Mouse (Mus musculus): ENCODE data around the gene Col4a2. TPM values are rescaled to one million over a fixed set of nuclear protein-coding genes. Genes with fewer than 3 reads are reported as not detected.

Gene Col4a2
- 10 to 100 TPM; 47.5 to 52.4 TPM for total RNA-seq (2021)

DNA sequence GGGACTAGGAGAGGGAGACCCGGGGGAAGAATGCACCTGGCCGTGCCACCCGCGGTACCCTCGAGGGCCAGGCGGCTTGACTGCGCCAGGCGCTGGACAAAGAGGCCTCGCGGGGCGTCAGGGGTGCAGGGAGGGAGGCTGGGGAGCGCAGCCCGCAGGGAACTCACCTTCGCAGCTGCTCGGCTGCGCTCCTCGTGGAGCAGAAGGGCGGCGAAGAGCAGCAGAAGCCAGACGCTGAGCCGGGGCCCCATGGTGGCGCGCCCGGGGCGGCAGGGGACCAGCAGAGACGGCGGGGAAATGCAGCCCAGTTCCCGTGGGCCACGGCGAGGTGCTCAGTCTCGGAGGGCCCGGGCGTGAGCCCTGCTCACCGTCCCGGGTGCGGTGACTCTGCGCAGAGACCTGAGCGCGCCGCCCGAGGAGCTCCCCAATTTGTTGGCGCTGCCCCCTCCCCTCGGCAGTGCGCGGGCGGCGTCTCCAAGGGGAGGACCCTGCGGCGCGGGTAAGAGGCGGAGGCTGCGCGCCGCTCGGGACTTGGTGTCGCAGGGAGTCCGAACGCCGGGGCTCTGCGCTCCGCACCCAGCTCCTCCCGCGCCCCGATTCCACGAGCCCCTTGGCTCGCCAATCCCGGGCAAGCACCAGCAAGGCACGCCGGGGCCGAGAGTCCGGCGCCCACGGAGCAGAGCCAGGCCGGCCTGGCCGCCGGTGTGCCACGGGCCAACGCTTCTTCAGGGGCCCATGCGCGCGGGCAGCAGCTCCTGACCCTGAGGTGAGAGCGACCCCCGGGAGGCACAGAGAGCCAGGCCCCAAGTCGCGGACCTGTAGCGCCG, at the start of gene Col4a2, which contains the start of gene Col4a1:
Col4a2 (plus strand) TSS at position 457 of the 827 bp plus-strand sequence.
Col4a1 (minus strand) TSS at position 478 of the 827 bp plus-strand sequence.
- intact Hi-C loops (cut with DNase I), result loop anchor here (1.0 to 5.0 kb wide), 2 partner anchors 35 to 70 kb away; no protein-coding TSS in a partner anchor

DNA sequence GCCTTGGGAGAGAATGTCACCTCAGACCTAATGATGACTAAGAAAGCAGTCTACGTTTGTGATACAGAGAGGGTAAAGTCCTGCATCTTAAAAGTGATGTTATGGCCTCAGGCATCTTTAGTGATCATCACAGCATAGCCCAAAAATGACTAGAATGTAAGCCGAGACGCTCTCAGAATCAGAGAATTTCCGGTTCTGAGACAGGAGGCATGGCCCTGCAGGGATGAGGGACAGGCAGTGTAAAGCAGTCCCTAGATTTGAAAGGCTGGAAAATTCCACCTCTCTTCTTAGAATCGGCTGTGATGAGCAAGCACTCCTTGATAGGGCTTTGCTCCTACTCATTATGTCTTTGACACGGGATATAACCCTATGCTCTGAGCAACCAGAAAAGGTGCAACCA, 48.8 kb upstream of the Col4a2 start:
- DNase-seq (ENCODE audit: low spot score in 2 of 2), result no peak
- intact Hi-C loops (cut with DNase I), result no loop called here

More for the DNA sequence above, at the start of gene Col4a2, which contains the start of gene Col4a1:
- DNase-seq (ENCODE audit: low spot score in 2 of 2), result peak; percentile 80

DNA sequence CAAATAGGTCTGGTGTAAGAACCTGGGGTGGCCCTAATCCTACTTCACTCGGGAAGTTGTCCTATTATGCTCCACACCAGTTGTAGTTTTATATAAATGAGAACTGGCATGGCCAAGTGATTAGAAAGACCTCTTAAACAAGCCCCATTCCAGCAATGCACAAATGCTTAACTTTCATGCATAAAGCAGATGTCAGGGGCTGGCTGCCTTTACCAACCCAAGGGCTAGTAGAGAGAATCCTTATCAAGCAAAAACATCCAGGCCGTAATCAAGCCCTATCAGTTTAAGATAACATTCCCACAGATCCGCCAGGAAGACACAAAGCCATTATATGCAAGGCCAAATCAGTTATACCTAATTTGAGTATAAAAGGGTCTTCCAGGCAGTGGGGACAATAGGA, 46.6 kb upstream of the Col4a2 start:
- intact Hi-C loops (cut with DNase I), result no loop called here
- DNase-seq (ENCODE audit: low spot score in 2 of 2), result no peak

DNA sequence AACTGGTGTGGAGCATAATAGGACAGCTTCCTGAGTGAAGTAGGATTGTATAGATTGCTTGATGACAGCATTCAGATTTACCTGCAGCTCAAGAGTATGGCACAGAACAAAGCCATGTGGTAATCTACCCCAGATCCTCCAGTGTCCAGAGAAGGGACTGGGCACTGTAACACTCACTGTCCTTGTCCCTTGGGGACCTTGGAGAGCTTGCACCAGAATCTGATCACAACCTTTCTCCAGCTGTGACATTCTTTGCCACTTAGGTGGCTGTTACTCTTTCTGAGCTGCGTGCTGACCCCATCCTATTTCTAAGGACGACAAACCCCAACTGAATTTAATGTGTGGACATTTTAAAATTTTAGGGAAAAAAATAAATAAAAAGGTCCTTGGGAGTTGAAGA, 46.1 kb upstream of the Col4a2 start:
- intact Hi-C loops (cut with DNase I), result no loop called here
- DNase-seq (ENCODE audit: low spot score in 2 of 2), result no peak

DNA sequence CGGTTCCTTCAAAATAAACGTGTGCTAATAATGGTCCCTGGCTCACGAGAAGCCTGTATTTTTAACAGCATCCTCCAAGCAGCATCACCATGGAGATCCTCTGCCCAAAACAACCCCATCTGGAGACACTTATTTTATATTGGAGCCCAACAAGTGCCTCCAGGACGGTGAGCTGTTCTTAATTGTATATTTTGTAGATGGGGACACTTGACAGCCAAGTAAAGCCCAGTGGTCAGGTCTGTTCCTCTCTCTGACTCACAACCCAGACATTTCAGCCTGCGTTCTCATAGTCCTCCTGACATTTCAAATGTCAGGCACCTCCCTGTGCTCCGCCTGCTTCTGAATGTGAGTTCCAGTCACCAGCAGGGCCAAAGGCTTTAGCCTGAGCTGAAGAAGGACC, 43.9 kb upstream of the Col4a2 start:
- DNase-seq (ENCODE audit: low spot score in 2 of 2), result peak; percentile 38 to 49
- intact Hi-C loops (cut with DNase I), result no loop called here

DNA sequence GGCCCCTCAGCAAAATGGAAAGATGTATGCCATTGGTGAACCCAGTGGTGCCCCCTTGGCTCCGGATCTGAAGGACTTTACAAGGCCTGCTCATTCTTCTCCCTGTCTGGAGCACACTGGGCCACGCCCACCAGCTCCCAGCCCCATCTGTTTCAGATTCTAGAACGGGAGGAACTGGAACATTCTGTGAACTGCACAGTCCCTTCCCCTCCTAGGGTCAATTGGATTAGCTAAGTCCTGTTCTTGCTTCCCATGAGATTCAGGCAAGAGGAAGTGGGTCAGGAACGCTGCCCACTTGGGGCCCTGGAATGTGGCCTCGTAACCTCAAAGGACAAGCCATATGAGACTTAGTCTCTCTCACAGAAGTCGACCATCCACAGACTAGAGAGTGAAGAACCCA, 41.8 kb upstream of the Col4a2 start:
- DNase-seq (ENCODE audit: low spot score in 2 of 2), result no peak
- intact Hi-C loops (cut with DNase I), result no loop called here

DNA sequence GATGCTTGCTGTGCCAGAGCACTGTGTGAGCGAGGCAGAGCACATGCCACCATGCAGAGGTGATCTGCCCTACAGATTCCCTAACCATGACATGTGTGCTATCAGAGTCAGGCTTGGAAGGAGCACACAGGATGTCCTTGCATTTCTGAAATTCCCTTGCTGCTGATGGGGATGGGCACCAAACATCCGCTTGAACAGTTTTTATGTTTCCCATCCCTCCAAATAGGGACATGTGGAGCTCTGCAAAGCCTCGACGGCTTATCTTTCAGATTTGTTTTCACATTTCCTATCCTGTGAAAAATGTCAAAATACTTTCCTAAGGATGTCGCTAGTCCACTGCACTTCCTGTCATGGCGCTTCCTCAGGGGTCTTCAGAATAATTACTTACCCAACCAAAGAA, 40.4 kb upstream of the Col4a2 start:
- DNase-seq (ENCODE audit: low spot score in 2 of 2), result no peak
- intact Hi-C loops (cut with DNase I), result no loop called here

DNA sequence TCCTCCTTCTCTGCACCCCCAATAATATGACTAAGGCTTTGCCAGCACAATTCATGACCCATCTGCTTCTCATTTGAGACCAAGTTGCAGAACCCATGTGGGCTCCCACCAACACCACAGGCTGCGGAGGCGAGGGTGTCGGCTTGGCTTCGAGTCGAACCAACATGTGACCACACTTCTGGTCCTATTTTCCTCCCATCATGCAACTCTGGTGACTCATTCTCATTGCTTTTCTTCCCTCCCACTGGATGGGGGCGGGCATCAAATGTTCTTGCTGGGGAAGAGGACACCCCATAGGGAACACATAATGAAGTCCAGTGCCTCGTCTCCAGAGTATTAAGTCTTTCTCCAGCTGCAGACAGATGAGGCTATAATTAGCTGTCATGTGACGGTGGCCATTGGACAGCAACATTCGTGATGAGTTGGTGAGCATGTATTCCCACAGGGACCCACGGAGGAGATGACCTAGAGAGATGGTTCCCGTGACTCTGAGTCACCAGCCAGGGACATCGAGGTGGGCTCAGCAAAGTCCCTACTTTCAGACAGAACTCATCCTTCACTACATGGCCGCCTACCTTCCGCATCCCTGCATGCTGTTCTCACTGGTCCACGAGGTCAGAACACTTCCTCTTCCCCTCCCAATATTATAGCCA, 39.0 kb upstream of the Col4a2 start:
- intact Hi-C loops (cut with DNase I), result loop anchor here (1.0 kb wide), 2 partner anchors 109 to 141 kb away; no protein-coding TSS in a partner anchor
- DNase-seq (ENCODE audit: low spot score in 2 of 2), result peak; percentile 78 to 98

DNA sequence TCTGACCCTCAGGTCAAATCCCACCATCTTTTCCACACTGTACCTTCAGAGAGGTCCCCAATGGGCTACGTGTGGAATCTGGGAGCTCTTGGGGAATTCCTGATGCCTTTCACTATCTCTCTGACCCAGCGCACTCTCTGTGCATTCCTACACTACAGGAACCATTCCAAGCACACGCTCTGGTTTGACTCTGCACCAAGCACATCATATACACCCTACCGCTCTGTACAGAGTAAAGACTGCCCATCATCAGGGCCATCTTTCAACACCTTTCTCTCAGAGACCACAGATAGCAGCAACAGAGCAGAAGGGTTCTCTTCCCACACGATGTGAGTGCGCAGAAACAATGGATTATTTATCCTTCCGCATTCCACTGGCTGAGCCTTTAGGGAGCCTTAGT, 38.2 kb upstream of the Col4a2 start:
- intact Hi-C loops (cut with DNase I), result no loop called here
- no peak for DNase-seq (ENCODE audit: low spot score in 2 of 2)

DNA sequence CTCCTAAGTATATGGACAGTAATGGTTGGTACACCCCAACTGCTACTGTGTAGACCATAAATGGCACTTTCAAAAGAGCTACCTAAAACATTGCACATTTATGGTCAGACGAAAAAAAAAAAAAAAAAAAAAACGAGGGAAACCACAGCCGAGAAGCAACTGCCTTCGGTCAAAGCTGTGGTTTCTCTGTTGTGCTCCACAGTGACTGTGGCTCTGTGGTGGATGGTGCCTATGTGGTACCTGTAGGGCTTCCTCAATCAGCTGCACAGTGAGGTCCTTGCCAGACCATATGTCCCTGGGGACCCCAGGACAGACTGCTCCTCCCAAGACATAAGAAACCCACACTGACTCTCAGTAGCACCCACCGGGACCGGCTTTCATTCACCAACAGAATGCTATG, 36.3 kb upstream of the Col4a2 start:
- DNase-seq (ENCODE audit: low spot score in 2 of 2), result no peak
- intact Hi-C loops (cut with DNase I), result loop anchor here (5.0 kb wide), 1 partner anchor 36 kb away; the partner anchor contains the start of genes Col4a1 and Col4a2

DNA sequence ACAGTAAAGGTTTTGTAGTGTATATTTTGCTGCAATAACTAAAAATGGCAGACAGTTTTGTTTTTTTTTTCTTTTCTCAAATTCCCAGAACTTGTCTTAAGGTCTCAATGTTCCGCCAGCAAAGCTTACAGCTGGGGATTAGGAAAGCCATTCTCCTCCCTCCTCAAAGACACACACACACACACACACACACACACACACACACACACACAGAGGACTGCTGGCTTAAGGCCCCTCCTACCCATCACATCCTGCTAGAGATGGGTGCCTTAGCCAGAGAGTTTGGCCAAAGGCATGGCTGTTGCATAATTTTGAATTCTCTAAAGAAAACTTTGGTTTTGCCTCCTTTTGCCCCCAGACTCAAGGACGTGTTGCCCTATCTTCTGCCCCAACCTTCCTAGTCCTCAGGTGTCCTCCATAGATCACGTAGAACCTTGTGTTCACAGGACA, 35.0 kb upstream of the Col4a2 start:
- DNase-seq (ENCODE audit: low spot score in 2 of 2), result no peak
- intact Hi-C loops (cut with DNase I), result loop anchor here (5.0 kb wide), 1 partner anchor 35 kb away; the partner anchor contains the start of genes Col4a1 and Col4a2

DNA sequence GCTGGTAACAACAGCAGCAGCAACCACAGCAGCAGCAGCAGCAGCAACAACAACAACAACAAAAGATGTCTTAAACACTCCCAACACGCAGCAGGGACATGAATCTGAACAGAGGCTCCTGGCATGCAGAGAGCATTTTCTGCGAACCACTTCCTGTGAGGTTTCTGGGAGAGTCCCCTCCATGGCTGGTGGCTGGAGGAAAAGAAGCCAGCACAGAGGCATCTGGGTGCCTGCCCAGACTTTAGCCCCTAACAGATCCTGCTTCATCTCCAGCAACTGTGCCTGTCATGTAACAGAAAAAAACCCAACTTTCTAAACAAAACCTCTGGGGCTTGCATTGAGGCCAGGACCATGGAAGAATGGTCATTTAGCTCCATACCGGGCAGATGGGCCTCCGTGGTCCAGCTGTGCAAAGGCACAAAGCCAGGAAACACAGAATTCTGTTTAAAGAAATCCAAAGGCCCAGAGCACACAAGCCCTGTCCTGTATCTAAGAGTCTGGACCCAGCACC, 34.4 kb upstream of the Col4a2 start:
- no peak for DNase-seq (ENCODE audit: low spot score in 2 of 2)
- intact Hi-C loops (cut with DNase I), result loop anchor here (5.0 kb wide), 1 partner anchor 34 kb away; the partner anchor contains the start of genes Col4a1 and Col4a2

DNA sequence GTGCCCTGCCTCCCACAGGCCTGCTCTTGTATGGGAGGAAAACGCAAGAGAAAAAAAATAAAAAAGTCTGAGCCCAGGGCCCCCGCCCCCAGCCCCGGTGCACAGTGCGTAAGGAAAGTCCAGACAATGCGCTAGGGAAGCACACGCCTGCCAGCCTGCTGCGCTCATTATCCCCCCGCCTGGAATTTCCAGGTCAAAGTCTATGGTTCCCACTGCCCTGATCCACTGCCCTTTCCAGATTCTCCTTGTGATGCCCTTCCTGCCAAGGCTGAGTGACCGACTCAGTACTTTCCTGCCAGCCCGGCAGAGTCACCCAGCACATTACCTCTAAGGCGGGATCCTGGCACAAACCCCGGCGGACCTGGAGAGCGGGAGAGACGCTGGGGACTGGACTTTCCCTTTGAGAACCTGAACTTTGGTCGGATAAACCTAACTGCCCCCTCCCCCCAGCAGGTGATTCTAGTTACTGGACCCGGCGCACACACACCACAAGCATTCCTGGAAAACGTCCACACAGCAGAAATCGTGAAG, 33.2 kb upstream of the Col4a2 start:
- intact Hi-C loops (cut with DNase I), result loop anchor here (5.0 kb wide), 1 partner anchor 33 kb away; the partner anchor contains the start of genes Col4a1 and Col4a2
- no peak for DNase-seq (ENCODE audit: low spot score in 2 of 2)

DNA sequence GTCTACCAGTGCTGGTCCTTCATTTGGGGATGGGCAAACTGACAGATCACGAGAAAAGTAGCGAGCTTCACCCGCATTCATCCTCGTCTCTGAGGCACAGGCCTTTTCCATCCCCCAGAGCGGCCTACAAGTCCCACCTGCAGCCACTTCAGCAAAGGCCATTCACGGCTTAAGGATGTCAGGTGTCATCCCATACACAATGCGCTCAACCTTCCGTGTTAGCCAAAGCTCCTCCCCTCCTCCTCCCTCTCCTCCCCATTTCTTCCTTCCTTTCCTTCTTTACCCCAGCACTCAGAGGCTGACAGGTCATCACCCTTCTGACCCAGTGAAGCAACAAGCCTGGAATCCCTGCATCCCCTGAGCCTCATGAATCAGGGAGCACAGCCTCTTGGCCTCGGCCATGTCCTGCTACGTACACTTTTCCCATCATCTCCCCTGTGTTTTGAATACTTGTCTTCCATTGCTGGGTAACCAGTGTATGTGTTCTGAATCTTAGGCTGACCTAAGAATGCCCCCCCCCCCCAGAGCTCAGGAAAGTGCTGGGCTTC, 31.8 kb upstream of the Col4a2 start:
- intact Hi-C loops (cut with DNase I), result no loop called here
- no peak for DNase-seq (ENCODE audit: low spot score in 2 of 2)

DNA sequence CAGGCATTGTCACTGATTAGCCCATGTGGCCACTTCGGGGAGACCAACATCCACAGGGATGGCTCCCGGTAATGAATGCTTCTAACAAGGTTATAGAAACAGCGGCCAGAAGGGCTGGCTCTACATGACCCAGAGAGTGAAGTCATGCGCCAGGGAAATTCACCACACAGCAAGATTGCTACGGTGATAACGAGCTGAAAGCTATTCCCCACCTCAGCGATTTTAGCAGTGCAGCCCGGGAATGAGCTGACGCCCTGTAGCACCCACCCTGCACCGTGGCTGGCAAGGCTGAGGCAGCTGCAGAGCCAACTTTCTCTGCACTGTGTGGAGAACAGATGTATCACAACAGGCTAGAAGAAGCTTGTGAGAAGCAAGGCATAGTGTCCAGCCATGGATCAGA, 30.5 kb upstream of the Col4a2 start:
- no peak for DNase-seq (ENCODE audit: low spot score in 2 of 2)
- intact Hi-C loops (cut with DNase I), result no loop called here

DNA sequence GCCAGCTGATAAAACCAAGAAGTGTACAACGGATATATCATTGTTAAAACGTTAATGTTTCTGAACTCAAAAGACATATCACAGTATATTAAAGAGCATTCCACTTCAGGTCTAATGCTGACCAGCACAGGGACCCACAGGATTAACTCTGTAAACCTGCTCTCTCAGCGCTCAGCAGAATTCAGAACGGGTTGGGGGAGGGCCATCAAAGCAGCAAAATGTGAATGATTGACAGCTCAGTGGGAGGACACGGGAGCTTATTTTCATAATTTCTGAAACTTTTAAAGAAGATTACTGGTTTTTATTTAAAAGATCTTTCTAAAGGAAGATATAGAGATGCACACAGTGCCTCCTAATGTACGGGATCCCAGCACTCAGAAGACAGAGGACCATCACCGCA, 29.9 kb upstream of the Col4a2 start:
- no peak for DNase-seq (ENCODE audit: low spot score in 2 of 2)
- intact Hi-C loops (cut with DNase I), result no loop called here

DNA sequence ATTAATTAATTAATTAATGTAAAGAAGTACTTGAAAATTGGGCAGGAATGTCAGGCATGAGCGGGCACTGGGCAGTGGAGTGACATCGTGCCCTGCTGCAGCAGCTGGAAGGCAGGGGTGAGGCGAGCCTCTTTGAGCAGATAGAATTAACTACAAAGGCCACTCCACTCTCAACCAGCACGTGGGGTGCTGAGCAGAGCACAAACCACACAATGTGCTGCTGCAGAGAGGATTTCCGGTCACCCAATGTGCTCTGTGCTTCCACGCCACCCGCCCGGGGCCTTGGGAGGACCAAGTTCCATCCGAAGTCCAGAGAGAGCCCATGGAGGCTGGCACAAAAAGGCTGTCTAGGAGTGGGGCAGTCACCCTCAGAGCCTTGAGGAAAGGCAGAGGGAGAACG, 29.4 kb upstream of the Col4a2 start:
- no peak for DNase-seq (ENCODE audit: low spot score in 2 of 2)
- intact Hi-C loops (cut with DNase I), result no loop called here

DNA sequence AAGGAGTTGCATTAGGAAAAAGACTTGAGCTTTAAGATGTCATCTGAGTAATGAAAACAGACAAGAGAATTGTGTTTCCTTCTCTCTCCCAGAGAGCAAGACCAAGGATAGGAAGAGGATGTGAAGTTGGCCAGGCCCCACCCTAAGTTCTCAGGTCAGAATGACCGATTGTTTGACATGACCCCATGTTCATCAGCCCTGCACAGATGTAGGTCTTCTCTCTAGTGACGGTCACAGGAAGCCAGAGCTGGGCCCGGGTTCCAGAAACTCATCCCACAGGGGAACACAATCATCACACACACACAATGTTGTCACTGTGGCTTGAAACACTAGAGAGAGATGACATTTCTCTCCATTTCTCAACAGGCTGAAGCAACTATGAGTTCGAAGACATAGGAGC, 27.2 kb upstream of the Col4a2 start:
- intact Hi-C loops (cut with DNase I), result no loop called here

DNA sequence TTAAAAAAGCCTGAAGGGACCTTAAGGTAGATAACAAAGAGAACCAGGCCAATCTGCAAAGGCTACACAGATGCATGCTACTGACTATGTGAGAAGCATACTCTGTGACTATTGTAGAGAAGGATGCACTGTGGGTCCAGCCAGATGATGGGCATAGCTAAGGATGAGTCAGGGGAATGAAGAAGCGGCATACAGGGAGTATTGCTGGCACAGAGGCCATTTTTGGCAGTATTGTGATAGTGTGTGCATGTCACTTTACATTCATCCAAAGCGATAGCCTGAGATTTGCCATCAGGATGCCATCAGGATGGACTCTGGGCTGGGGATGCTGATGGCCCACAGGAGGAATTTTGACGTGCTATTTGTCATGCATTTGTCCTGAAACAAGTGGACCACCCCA, 25.5 kb upstream of the Col4a2 start:
- no peak for DNase-seq (ENCODE audit: low spot score in 2 of 2)
- intact Hi-C loops (cut with DNase I), result no loop called here

More for the DNA sequence above, 27.2 kb upstream of the Col4a2 start:
- no peak for DNase-seq (ENCODE audit: low spot score in 2 of 2)

DNA sequence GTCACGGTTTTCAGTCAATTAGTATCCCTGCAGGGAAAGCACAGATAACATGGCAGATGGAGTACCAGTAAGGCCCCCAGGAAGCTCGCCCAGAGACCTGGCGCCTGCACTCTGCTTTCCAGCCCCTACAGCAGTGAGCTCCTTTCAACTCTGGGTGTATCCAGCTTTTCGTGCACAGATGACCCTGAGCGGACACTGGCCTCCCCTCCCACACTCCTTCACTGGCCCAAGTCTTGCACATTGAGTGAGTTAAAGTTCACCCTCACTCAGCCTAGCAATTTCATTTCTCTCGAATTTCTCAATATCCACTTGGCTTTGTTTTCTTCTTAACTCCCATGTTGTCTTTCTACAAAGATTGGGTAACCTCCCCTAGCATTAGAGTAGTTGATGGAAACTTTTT, 24.3 kb upstream of the Col4a2 start:
- intact Hi-C loops (cut with DNase I), result no loop called here
- no peak for DNase-seq (ENCODE audit: low spot score in 2 of 2)

All from left cerebral cortex, postnatal 25 days (tissue).